Mouse (Mus musculus): ENCODE results near the gene Ipo13.

Ipo13 gene

GRCm38 (mm10) chr4:117845316-117845715 is 69.5 kb downstream of the Ipo13 start:
- no peak for DNase-seq (ENCODE audit: low read depth, low spot score)
